ENCODE assay signal across 18 mouse cellular contexts in the genomic region with DNA sequence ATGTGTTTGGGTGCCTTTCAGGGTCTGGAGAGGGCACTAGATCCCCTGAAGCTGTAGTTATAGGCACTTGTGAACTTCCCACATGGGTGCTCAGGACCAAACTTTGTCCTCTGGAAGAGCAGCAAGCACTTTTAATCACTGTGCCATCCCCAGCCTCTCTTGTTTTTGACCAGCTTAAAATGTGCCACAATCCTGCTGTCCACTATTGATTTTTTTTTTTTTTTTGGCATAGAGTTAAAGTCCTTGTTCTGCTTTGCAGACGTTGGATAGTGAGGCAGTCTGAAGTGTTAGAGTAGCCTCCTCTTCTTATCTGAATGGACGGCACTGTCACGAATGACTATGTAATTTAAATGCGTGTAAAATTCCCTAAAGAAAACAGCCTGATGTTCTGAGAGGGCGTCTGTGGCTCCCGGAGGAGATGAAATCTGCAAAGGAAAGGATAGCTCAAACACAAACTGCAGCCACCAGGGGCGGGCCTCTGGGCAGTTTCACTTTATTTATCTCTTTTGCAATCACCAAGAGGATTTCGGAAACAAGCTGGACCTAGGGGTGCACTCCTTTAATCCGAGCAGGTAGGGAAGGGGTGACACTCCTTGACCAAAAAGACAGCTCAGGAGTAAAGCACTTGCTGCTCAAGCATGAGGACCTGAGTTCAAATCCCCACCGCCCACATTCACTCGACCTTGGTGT.
"Had no signal": no experiment of that assay in that cellular context is flagged by ENCODE, and none has a peak within 500 bp of the region (broad histone marks: within the 10 kb centered on the region; RNA-seq: fewer than 3 reads in every experiment).

No protein-coding gene starts in this region.

- H3K9me3 ChIP-seq: lung, embryonic 15.5 days; megakaryocyte, embryonic 14.5 days; midbrain, embryonic 12.5 days; neural tube, embryonic 12.5 days; stomach, embryonic 15.5 days had no signal

- DNase-seq: lung, adult 2 months; lung, postnatal 14 days; lung, postnatal 36 days; midbrain, embryonic 14.5 days; right cerebral cortex, postnatal 14 days; thymus, adult 2 months; thymus, postnatal 25 days; thymus, postnatal 4 days had no signal

- H3K4me2 ChIP-seq: lung, embryonic 15.5 days; midbrain, embryonic 12.5 days; neural tube, embryonic 12.5 days; stomach, embryonic 15.5 days had no signal

- H3K36me3 ChIP-seq: lung, embryonic 15.5 days; midbrain, embryonic 12.5 days; neural tube, embryonic 12.5 days; stomach, embryonic 15.5 days had no signal

- H3K4me3 ChIP-seq: lung, embryonic 15.5 days; megakaryocyte, embryonic 14.5 days; midbrain, embryonic 12.5 days; neural tube, embryonic 12.5 days; stomach, embryonic 15.5 days had no signal

- H3K4me1 ChIP-seq: lung, embryonic 15.5 days; megakaryocyte, embryonic 14.5 days; stomach, embryonic 15.5 days had no signal

- ATAC-seq: lung, postnatal 0 days; midbrain, embryonic 16.5 days had no signal

- H3K9ac ChIP-seq: liver, embryonic 14.5 days; lung, embryonic 15.5 days; midbrain, embryonic 12.5 days; neural tube, embryonic 12.5 days; stomach, embryonic 15.5 days had no signal

- H3K27ac ChIP-seq: liver, embryonic 14.5 days; lung, embryonic 15.5 days; macrophage; midbrain, embryonic 12.5 days; neural tube, embryonic 12.5 days; stomach, embryonic 15.5 days; stomach, postnatal 0 days had no signal

- H3K27me3 ChIP-seq: neural tube, embryonic 12.5 days had no signal
